Mouse (Mus musculus): Measurements from ENCODE around the gene Col4a3bp. TPM values are rescaled to one million over a fixed set of nuclear protein-coding genes. Genes with fewer than 3 reads are reported as not detected.
A peak's percentile ranks its signal among the peaks of the same experiment; 100 is the strongest.

Col4a3bp gene
- total and polyA plus RNA-seq, 2 experiments from 2014 or later: 9.5 to 35.0 TPM

- peak overlapping the region; percentile 92 for H3K4me3 ChIP-seq (ENCODE audit: low read length)
- H3K27ac ChIP-seq: peak overlapping the region; percentile 96
- peak; percentile 44 for TF ChIP-seq CTCF (IDR thresholded peaks at IDR 0.05; ENCODE audit: low read depth)
- no peaks in the 10 kb centered on the region for H3K27me3 ChIP-seq (ENCODE audit: insufficient read depth, low read length)
- peak overlapping the region; percentile 80 for H3K4me2 ChIP-seq (ENCODE audit: low read depth, low read length)
- H3K9me3 ChIP-seq (ENCODE audit: low read length): no peaks in the 10 kb centered on the region
- H3K4me1 ChIP-seq (ENCODE audit: insufficient read depth, low read length): peaks cover 20% of the 10 kb centered on the region; the same call in 1 of the 2 replicates
- 0 out of 2 replicates have a peak overlapping the region, but pooled peaks have one; percentile 28 for H3K9ac ChIP-seq (replicated peaks; ENCODE audit: low read length)
- WGBS: 12% methylated on average over 31 of the region's 31 CpGs
- peak; percentile 26 for DNase-seq (ENCODE audit: low spot score)
- H3K36me3 ChIP-seq (ENCODE audit: insufficient read depth, low read length): no peaks in the 10 kb centered on the region
- no peak for ATAC-seq
These were observed 128.9 kb downstream of the Col4a3bp start for GRCm38 (mm10) chr13:96671078-96671905.

- no peak for TF ChIP-seq CTCF (IDR thresholded peaks at IDR 0.05; ENCODE audit: low read depth)
- Histone ChIP-seq H3K4me1 (ENCODE audit: insufficient read depth, low read length) (peaks cover 16% of the 10 kb centered on the region; the same call in 1 of the 2 replicates), H3K9me3 (ENCODE audit: low read length) (no peaks in the 10 kb centered on the region), H3K36me3 (ENCODE audit: insufficient read depth, low read length) (no peaks in the 10 kb centered on the region), H3K4me2 (ENCODE audit: low read depth, low read length) (no peak overlapping the region), H3K27ac (peak overlapping the region; percentile 96; the same call in 1 of the 2 replicates), H3K4me3 (ENCODE audit: low read length) (no peak overlapping the region), H3K27me3 (ENCODE audit: insufficient read depth, low read length) (no peaks in the 10 kb centered on the region), H3K9ac (replicated peaks; ENCODE audit: low read length) (no peak overlapping the region)
- DNase-seq (ENCODE audit: low spot score) (no peak), ATAC-seq (no peak)
- 85% methylated on average over 5 of the region's 5 CpGs for WGBS
These were observed 129.5 kb downstream of the Col4a3bp start for GRCm38 (mm10) chr13:96671906-96672234.

- no peak overlapping the region for H3K4me2 ChIP-seq (ENCODE audit: low read depth, low read length)
- WGBS: 83% methylated on average over 6 of the region's 6 CpGs
- H3K9me3 ChIP-seq (ENCODE audit: low read length): no peaks in the 10 kb centered on the region
- peaks cover 14% of the 10 kb centered on the region; the same call in 1 of the 2 replicates for H3K4me1 ChIP-seq (ENCODE audit: insufficient read depth, low read length)
- TF ChIP-seq CTCF (IDR thresholded peaks at IDR 0.05; ENCODE audit: low read depth): no peak
- H3K27ac ChIP-seq: no peak overlapping the region
- DNase-seq (ENCODE audit: low spot score) (no peak), ATAC-seq (no peak)
- no peak overlapping the region for H3K4me3 ChIP-seq (ENCODE audit: low read length)
- no peaks in the 10 kb centered on the region for H3K27me3 ChIP-seq (ENCODE audit: insufficient read depth, low read length)
- H3K9ac ChIP-seq (replicated peaks; ENCODE audit: low read length): no peak overlapping the region
- H3K36me3 ChIP-seq (ENCODE audit: insufficient read depth, low read length): no peaks in the 10 kb centered on the region
These were observed 129.9 kb downstream of the Col4a3bp start for GRCm38 (mm10) chr13:96672276-96672675.

GRCm38 (mm10) chr13:96673817-96674216 is 131.4 kb downstream of the Col4a3bp start:
- Histone ChIP-seq H3K4me2 (ENCODE audit: low read depth, low read length) (no peak overlapping the region), H3K9me3 (ENCODE audit: low read length) (no peaks in the 10 kb centered on the region), H3K4me3 (ENCODE audit: low read length) (no peak overlapping the region), H3K36me3 (ENCODE audit: insufficient read depth, low read length) (no peaks in the 10 kb centered on the region), H3K4me1 (ENCODE audit: insufficient read depth, low read length) (peaks cover 7% of the 10 kb centered on the region; the same call in 1 of the 2 replicates), H3K27ac (no peak overlapping the region), H3K9ac (replicated peaks; ENCODE audit: low read length) (no peak overlapping the region), H3K27me3 (ENCODE audit: insufficient read depth, low read length) (no peaks in the 10 kb centered on the region)
- 83% methylated on average over 7 of the region's 7 CpGs for WGBS
- no peak for ATAC-seq
- DNase-seq (ENCODE audit: low spot score): no peak
- TF ChIP-seq CTCF (IDR thresholded peaks at IDR 0.05; ENCODE audit: low read depth): no peak

GRCm38 (mm10) chr13:96675756-96676155 is 133.3 kb downstream of the Col4a3bp start:
- Histone ChIP-seq H3K27ac (no peak overlapping the region), H3K9ac (replicated peaks; ENCODE audit: low read length) (no peak overlapping the region), H3K4me1 (ENCODE audit: insufficient read depth, low read length) (0 out of 2 replicates have a peak, but pooled peaks cover 7% of the 10 kb centered on the region), H3K9me3 (ENCODE audit: low read length) (no peaks in the 10 kb centered on the region), H3K4me3 (ENCODE audit: low read length) (no peak overlapping the region), H3K4me2 (ENCODE audit: low read depth, low read length) (no peak overlapping the region), H3K27me3 (ENCODE audit: insufficient read depth, low read length) (no peaks in the 10 kb centered on the region), H3K36me3 (ENCODE audit: insufficient read depth, low read length) (no peaks in the 10 kb centered on the region)
- ATAC-seq (no peak), DNase-seq (ENCODE audit: low spot score) (no peak)
- WGBS: 79% methylated on average over 6 of the region's 6 CpGs
- no peak for TF ChIP-seq CTCF (IDR thresholded peaks at IDR 0.05; ENCODE audit: low read depth)

GRCm38 (mm10) chr13:96677071-96677470 is 134.7 kb downstream of the Col4a3bp start:
- Histone ChIP-seq H3K4me1 (ENCODE audit: insufficient read depth, low read length) (no peaks in the 10 kb centered on the region), H3K4me2 (ENCODE audit: low read depth, low read length) (no peak overlapping the region), H3K27ac (no peak overlapping the region), H3K27me3 (ENCODE audit: insufficient read depth, low read length) (no peaks in the 10 kb centered on the region), H3K9me3 (ENCODE audit: low read length) (no peaks in the 10 kb centered on the region), H3K36me3 (ENCODE audit: insufficient read depth, low read length) (no peaks in the 10 kb centered on the region), H3K9ac (replicated peaks; ENCODE audit: low read length) (no peak overlapping the region), H3K4me3 (ENCODE audit: low read length) (no peak overlapping the region)
- ATAC-seq: no peak
- WGBS: 77% methylated on average over 1 of the region's 1 CpGs
- no peak for TF ChIP-seq CTCF (IDR thresholded peaks at IDR 0.05; ENCODE audit: low read depth)
- no peak for DNase-seq (ENCODE audit: low spot score)

GRCm38 (mm10) chr13:96678616-96679015 is 136.2 kb downstream of the Col4a3bp start:
- H3K4me1 ChIP-seq (ENCODE audit: insufficient read depth, low read length): no peaks in the 10 kb centered on the region
- no peak overlapping the region for H3K4me2 ChIP-seq (ENCODE audit: low read depth, low read length)
- H3K9ac ChIP-seq (replicated peaks; ENCODE audit: low read length): no peak overlapping the region
- H3K27ac ChIP-seq: no peak overlapping the region
- H3K36me3 ChIP-seq (ENCODE audit: insufficient read depth, low read length): no peaks in the 10 kb centered on the region
- no peak overlapping the region for H3K4me3 ChIP-seq (ENCODE audit: low read length)
- WGBS: 87% methylated on average over 6 of the region's 6 CpGs
- DNase-seq (ENCODE audit: low spot score) (no peak), ATAC-seq (no peak)
- no peaks in the 10 kb centered on the region for H3K9me3 ChIP-seq (ENCODE audit: low read length)
- TF ChIP-seq CTCF (IDR thresholded peaks at IDR 0.05; ENCODE audit: low read depth): no peak
- no peaks in the 10 kb centered on the region for H3K27me3 ChIP-seq (ENCODE audit: insufficient read depth, low read length)
